Mouse (Mus musculus) heart, adult 2 months (tissue): Measurements from ENCODE around the gene Psme3. TPM values are rescaled to one million over a fixed set of nuclear protein-coding genes. Genes with fewer than 3 reads are reported as not detected.

Experiments
- DNase-seq, 2 experiments: peaks; one replicate each; pipeline ENCODE4 v3.0.0; 2021
- H3K27ac ChIP-seq: fragments of 200-600 bp; 2 replicates; pipeline ENCODE4 v1.8.1; 2022
- H3K27me3 ChIP-seq: fragments of 200-500 bp; 2 replicates; pipeline ENCODE4 v1.6.1; 2012; ENCODE audit warnings: mild to moderate bottlenecking, low read length, inconsistent platforms, mixed read lengths; ENCODE audit not compliant: control insufficient read depth, insufficient read depth
- H3K36me3 ChIP-seq: fragments of 200-500 bp; 2 replicates; pipeline ENCODE4 v1.6.1; 2012; ENCODE audit warnings: low read length, inconsistent platforms; ENCODE audit not compliant: control insufficient read depth, insufficient read depth
- H3K4me1 ChIP-seq: fragments of 200-500 bp; 2 replicates; pipeline ENCODE4 v1.6.1; 2011; ENCODE audit warnings: low read length; ENCODE audit not compliant: control insufficient read depth, insufficient read depth
- H3K4me3 ChIP-seq: fragments of 200-600 bp; 2 replicates; pipeline ENCODE4 v1.8.1; 2022
- H3K79me2 ChIP-seq: fragments of 200-500 bp; replicated peaks from 2 replicates; pipeline ENCODE4 v1.6.1; 2012; ENCODE audit warnings: mild to moderate bottlenecking, inconsistent platforms, low read length, moderate library complexity, mixed read lengths; ENCODE audit not compliant: control insufficient read depth, insufficient read depth
- H3K9ac ChIP-seq: fragments of 200-500 bp; 2 replicates; pipeline ENCODE4 v1.6.1; 2012; ENCODE audit warnings: low read depth, mild to moderate bottlenecking, control low read depth, inconsistent platforms, low read length, mixed read lengths
- CTCF ChIP-seq: fragments of 200-600 bp; IDR thresholded peaks from 2 replicates; pipeline ENCODE4 v1.8.1; 2022; ENCODE audit warnings: antibody characterized with exemption, mild to moderate bottlenecking, moderate library complexity
- EP300 ChIP-seq: fragments of 200-500 bp; IDR thresholded peaks from 2 replicates; pipeline ENCODE4 v1.6.1; 2011; ENCODE audit warnings: low read depth, low read length, control low read depth; ENCODE audit not compliant: insufficient read depth
- POLR2A ChIP-seq: fragments of 200-500 bp; IDR thresholded peaks from 2 replicates; pipeline ENCODE4 v1.6.1; 2011; ENCODE audit warnings: mild to moderate bottlenecking, low read depth, low read length, control low read depth; ENCODE audit not compliant: insufficient read depth
- WGBS: fragments of 180-500 bp; shearing (Covaris S2); methylation state at CpG from one replicate; pipeline ENCODE4 v1.1.7; 2018; 5-methylcytosine and 5-hydroxymethylcytosine counted together
- intact Hi-C: fragments of 180-260 bp; cut with DNase I; formaldehyde crosslinking; loops from one replicate; pipeline ENCODE4 v1.15.1; 2025
- polyA plus RNA-seq: library from polyadenylated mRNA; depleted of rRNA; stranded (reverse); fragments of >200 nt; gene quantifications from 2 replicates; pipeline ENCODE4 v1.2.3, GENCODE M21; 2012
- total RNA-seq, 2 experiments: library from RNA; stranded (reverse); gene quantifications; 2 replicates each; pipeline ENCODE4 v1.2.3; 2021

The Psme3 gene
- total and polyA plus RNA-seq, 3 experiments = 55.5 to 112 (median 81.9) TPM

DNA sequence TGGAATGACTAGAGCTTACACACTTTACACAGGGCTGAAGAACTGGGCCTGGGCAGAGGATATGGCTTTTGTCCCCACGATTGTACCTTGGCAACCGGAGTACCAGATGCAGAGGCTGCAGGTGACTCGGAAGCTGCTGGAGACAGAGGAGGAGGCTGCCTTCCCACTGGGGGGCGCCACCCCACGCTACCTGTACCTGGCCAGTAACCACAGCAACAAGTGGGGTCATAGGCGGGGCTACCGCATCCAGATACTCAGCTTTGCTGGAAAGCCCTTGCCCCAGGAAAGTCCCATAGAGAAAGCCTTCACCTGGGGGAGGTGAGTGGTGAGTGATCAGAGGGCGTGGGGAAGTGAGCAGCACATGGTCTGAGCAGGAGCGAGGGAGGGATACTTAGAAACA is 19.7 kb downstream of the Psme3 start:
- Histone ChIP-seq H3K9ac (no peak overlapping the region), H3K27me3 (no peaks in the 10 kb centered on the region), H3K79me2 (no peaks in the 10 kb centered on the region), H3K27ac (no peak overlapping the region), H3K36me3 (no peaks in the 10 kb centered on the region), H3K4me3 (no peak overlapping the region), H3K4me1 (peaks cover 2% of the 10 kb centered on the region; the same call in 1 of the 2 replicates)
- no peak for DNase-seq
- TF ChIP-seq CTCF = peak; percentile 21; the same call in 1 of the 2 replicates
- no peak for TF ChIP-seq EP300
- intact Hi-C loops = no loop called here
- WGBS = 79% methylated on average over 9 of the region's 9 CpGs

DNA sequence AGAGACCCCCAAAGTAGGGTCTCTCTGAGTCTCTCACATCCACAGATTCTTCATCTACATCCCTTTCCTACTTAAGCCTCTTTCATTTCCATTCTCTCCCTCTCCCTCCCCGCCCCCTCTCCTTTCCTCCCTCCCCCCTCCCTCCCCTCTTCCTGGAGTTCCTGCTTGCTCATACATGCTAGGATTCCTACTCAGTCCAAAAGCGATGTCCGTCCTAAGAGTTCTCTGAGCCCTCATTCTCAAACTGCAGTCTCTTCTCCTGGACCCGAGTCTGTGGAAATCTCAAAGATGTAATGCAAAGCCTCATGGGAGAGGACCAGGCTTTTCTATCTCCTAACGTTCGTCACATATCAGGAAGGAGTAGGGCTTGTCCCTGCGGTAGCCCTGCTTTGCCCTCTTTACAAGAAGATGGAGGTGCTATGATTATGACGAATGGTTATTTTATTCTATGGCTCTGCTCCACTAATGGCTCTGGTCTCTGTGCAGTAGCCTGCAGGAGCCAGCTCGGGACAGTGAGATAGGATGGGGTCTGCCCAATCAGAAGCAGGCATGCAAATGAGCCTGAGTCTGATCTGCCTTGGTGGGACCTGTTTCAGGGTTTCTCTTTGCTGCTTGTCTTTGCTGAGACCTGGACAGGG is 22.2 kb downstream of the Psme3 start:
- H3K79me2 ChIP-seq = no peaks in the 10 kb centered on the region
- no peaks in the 10 kb centered on the region for H3K27me3 ChIP-seq
- intact Hi-C loops = no loop called here
- H3K36me3 ChIP-seq = no peaks in the 10 kb centered on the region
- 18% methylated on average over 9 of the region's 9 CpGs for WGBS
- H3K4me1 ChIP-seq = peaks cover 2% of the 10 kb centered on the region; the same call in 1 of the 2 replicates
- H3K9ac ChIP-seq = no peak overlapping the region
- H3K4me3 ChIP-seq = no peak overlapping the region
- peak in 1 of 2 experiments; percentile 12 for DNase-seq
- TF ChIP-seq POLR2A (no peak), CTCF (no peak), EP300 (no peak)
- H3K27ac ChIP-seq = no peak overlapping the region

DNA sequence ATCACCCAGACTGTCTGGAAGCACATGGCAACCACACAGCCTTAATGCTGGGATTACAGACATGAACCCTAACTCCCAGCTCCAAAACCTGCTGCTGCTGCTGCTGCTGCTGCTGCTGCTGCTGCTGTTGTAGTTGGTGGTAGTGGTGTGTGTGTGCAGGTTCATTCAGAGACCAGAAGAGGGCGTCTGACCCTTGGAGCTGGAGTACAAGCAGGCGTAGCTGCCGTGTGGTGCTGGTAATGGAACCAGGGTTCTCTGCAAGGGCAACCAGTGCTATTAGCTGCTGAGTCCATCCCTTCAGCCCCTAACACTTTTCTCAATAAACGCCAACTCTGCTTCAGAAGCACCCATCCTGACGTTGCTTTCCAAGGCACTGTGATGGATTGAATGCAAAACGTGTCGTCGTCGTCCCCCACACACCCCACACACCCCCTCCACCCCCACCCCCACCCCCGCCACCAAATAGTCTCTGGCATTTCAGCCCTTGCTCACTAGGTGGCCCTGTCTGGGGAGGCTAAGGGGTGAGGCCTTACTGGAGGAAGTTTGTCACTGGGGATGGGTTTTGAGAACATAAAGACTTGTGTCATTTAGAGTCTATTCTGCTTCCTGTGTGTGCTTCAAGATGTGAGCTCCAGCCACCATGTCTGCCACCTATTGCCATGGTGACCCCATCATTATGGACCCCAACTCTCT is 31.2 kb downstream of the Psme3 start:
- Histone ChIP-seq H3K4me3 (no peak overlapping the region), H3K27ac (no peak overlapping the region), H3K79me2 (no peaks in the 10 kb centered on the region), H3K27me3 (no peaks in the 10 kb centered on the region), H3K4me1 (peaks cover 2% of the 10 kb centered on the region), H3K36me3 (no peaks in the 10 kb centered on the region), H3K9ac (no peak overlapping the region)
- intact Hi-C loops = no loop called here
- TF ChIP-seq POLR2A (no peak), CTCF (0 out of 2 replicates have a peak, but pooled peaks have one; percentile 3), EP300 (no peak)
- DNase-seq = no peak
- 80% methylated on average over 10 of the region's 10 CpGs for WGBS

DNA sequence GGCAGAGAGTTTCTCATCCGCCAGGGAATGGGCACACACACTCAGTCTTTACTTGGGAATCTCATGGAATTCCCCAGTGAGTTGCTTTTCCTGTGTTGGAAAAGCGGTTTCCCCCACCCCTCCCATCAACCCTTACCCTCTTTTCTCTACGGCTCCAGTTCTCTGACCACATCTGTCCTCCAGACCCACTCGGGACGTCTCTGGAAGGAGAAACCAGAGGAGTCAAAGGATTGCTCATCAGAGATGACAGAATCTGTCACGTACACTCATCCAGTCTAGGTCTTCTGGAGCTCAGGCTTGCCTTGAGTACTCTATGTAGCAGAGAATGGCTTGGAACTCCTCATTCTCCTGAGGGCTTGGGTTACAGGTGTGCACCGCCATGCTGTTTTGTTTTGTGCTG is 32.8 kb downstream of the Psme3 start:
- no peak overlapping the region for H3K9ac ChIP-seq
- TF ChIP-seq EP300 (no peak), CTCF (no peak), POLR2A (no peak)
- H3K27me3 ChIP-seq = no peaks in the 10 kb centered on the region
- H3K4me1 ChIP-seq = no peaks in the 10 kb centered on the region
- 41% methylated on average over 7 of the region's 7 CpGs for WGBS
- DNase-seq = no peak
- no peak overlapping the region for H3K4me3 ChIP-seq
- no peaks in the 10 kb centered on the region for H3K36me3 ChIP-seq
- intact Hi-C loops = no loop called here
- H3K27ac ChIP-seq = no peak overlapping the region
- no peaks in the 10 kb centered on the region for H3K79me2 ChIP-seq

DNA sequence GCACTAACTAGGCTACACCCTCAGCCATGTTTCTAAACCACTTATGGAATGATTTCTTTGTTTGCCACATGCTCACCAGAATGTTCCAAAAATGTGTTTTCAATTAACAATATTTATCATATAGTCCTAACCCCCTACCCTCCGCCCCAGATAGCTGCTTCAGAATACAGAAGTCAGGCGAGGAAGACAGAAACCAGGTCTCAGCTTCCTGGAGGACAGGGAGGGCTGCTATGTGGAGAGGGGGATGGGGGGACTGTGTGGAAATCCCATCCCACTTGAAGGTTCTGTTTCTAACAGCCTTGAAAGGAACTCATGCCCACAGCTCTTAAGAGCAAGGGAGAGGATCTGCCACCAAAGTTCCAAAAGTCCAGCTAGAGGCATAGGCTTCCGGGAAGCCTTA is 33.2 kb downstream of the Psme3 start:
- intact Hi-C loops = no loop called here
- no peaks in the 10 kb centered on the region for H3K79me2 ChIP-seq
- TF ChIP-seq POLR2A (no peak), EP300 (no peak), CTCF (no peak)
- WGBS = 76% methylated on average over 3 of the region's 3 CpGs
- H3K27ac ChIP-seq = no peak overlapping the region
- no peaks in the 10 kb centered on the region for H3K27me3 ChIP-seq
- H3K4me1 ChIP-seq = no peaks in the 10 kb centered on the region
- H3K36me3 ChIP-seq = no peaks in the 10 kb centered on the region
- H3K9ac ChIP-seq = no peak overlapping the region
- H3K4me3 ChIP-seq = no peak overlapping the region
- DNase-seq = no peak

DNA sequence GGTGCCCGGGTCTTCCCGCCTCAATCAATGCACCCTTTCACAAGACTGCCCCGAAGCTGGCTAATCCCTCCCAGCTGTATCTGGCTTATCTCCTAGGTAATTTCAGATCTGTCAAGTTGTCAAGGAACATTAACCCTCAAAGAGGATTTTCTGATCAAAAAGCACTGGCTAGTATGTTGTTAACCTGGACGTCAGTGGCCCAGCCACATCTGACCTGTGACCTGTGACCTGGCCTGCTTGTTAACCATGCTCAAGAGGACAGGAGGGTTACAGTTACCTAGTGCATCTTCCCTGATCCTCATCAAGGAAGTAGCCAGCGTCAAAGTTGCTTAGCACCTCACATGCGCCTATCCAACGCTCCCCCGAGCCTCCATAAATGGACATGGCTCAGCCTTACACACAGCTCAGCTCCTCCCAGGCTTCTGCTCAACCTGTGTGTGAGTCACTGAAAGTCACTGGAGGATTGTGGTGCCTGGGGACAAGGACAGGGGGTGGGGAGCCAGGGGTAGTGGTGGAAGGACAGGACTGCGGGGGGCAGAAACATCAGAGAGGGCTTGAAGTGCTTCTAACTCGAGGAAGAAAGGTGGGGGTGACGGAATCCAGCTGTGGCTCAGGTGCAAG is 35.2 kb downstream of the Psme3 start:
- Histone ChIP-seq H3K79me2 (no peaks in the 10 kb centered on the region), H3K36me3 (no peaks in the 10 kb centered on the region), H3K4me1 (no peaks in the 10 kb centered on the region), H3K4me3 (no peak overlapping the region), H3K9ac (no peak overlapping the region), H3K27me3 (no peaks in the 10 kb centered on the region), H3K27ac (no peak overlapping the region)
- WGBS = 66% methylated on average over 11 of the region's 11 CpGs
- TF ChIP-seq EP300 (no peak), CTCF (no peak), POLR2A (no peak)
- DNase-seq = no peak
- intact Hi-C loops = no loop called here
